Mouse (Mus musculus) left cerebral cortex, postnatal 10 days (tissue): ENCODE measurements around the gene Gm28044. TPM values are rescaled to one million over a fixed set of nuclear protein-coding genes. Genes with fewer than 3 reads are reported as not detected.
"Not testable (repeated sequence)": the region's sequence is repeated elsewhere in the genome, so short reads cannot be mapped to it uniquely, and the experiment has no call there.

Source experiments
- DNase-seq, 2 experiments: peaks; one replicate each; pipeline ENCODE4 v3.0.0; 2021 to 2022; ENCODE audit warnings: low spot score in 2 of 2, mixed read lengths in 1 of 2; ENCODE audit errors: extremely low spot score in 1 of 2
- intact Hi-C: fragments of 180-260 bp; cut with DNase I; formaldehyde crosslinking; loops from one replicate; pipeline ENCODE4 v1.15.1; 2025
- total RNA-seq, 2 experiments: library from RNA; stranded (reverse); gene quantifications; 2 replicates each; pipeline ENCODE4 v1.2.3; 2021

The Gm28044 gene
- total RNA-seq: not detected

DNA sequence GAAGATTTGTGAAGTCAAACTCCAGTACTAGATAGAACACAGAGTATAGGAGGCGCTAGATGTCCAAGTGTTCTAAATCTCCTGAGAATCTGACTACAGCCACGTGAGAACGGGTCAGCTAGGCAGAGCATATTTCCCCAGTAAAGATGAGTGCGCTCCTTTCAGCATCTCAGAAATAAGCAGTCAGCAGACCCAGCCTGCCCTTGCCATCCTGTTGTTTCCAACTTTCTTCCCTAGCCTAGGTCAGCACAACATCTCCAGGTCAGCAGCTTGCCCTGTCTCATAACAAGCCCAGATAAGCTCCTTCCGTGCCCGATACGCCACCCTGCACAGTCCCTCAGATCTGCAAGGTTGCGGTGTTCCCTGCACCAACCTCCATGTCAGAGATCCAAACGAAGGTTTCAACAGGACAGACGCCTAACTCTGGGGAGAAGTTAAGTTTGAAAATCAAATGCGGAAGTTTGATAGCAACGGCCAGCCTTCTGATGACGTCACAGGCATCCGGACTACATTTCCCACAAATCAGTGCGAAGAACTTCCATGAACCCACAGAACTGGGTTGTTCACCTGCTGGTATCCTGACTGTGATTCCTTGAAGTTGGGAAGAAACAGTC, at the start of gene Gm28044, which contains the start of gene Zfp953:
Gm28044 (minus strand) TSS at position 406 of the 614 bp plus-strand sequence.
Zfp953 (minus strand) TSS at position 475 of the 614 bp plus-strand sequence.
- peak; percentile 89 for DNase-seq
- intact Hi-C loops: no loop called here

DNA sequence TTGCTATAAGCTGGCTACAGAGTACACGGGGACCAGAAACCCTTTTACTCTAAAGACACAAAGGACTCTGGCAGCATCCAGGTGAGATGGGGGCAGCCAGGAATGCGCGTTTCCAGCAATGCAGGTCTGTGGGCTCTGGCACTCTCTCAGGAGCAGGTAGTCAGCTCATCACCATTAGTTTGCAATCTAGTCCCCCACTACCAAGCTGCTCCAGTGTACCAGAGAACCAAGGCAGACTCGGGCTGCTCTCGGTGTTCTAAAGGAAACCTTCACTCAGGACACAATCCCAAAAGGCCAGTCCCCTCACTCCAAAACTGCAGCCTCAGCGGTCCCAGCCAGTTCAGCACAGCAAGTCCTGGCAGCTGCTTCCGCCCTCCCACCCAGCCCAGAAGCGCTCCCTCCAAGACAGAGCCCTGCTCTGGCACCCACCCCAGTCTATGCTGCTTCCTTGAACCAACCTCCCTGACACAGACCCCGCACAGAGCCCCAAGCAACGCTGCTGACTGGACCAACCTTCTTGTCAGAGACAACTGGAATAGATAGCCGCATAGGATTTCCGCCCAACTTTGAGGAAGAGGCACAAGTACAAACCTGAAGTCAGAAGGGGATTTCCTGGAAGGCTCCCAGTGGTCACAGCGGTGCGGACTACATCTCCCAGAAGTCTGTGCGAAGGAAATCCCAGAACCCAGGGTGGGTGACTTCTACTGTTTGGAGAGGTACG, 39.0 kb upstream of the Gm28044 start, which contains the start of gene Zfp429:
Zfp429 (minus strand) TSS at position 637 of the 721 bp plus-strand sequence.
- intact Hi-C loops: not testable (repeated sequence)

DNA sequence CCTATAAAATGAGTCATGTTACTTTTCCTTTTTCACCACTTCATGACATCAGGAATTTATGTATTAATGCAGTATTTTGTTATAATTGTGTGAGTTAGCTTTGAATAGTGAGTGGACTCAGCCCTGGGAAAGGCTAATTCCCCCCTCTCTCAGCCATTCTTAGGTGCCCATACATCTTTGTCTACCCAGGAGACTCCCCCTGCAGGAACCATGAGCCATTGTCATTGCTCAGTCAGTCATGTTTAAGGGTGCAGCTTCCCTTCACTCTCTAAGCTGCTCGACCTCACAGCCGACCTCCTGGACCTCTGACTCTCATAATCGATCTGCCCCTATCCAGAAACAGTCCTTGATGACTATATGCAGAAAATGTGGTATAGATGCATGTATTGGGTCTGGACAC, 15.9 kb upstream of the Gm28044 start:
- DNase-seq, intact Hi-C loops: not testable (repeated sequence)

More for the DNA sequence above, 39.0 kb upstream of the Gm28044 start, which contains the start of gene Zfp429:
- peak; percentile 62 to 81 for DNase-seq

DNA sequence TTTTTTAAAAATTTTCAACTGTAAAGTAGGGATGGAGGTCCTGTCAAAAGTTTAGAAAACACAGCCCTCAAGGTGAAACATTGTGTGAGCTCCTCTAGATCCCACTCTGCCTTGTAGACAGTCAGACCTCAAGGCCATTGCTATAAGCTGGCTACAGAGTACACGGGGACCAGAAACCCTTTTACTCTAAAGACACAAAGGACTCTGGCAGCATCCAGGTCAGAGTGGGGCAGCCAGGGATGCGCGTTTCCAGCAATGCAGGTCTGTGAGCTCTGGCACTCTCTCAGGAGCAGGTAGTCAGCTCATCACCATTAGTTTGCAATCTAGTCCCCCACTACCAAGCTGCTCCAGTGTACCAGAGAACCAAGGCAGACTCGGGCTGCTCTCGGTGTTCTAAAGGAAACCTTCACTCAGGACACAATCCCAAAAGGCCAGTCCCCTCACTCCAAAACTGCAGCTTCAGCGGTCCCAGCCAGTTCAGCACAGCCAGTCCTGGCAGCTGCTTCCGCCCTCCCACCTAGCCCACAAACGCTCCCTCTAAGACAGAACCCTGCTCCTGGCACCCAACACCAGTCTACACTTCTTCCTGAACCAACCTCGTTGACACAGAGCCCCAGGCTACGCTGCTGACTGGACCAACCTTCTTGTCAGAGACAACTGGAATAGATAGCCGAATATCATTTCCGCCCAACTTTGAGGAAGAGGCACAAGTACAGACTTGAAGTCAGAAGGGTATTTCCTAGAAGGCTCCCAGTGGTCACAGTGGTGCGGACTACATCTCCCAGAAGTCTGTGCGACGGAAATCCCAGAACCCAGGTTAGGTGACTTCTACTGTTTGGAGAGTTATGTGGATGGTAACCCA, 14.9 kb upstream of the Gm28044 start, which contains the start of the genes Gm28041 and Zfp456:
Gm28041 (minus strand) TSS at position 684 of the 862 bp plus-strand sequence.
Zfp456 (minus strand) TSS at position 761 of the 862 bp plus-strand sequence.
- intact Hi-C loops: loop anchor here (2.0 kb wide), 1 partner anchor 200 kb away; no protein-coding TSS in a partner anchor

DNA sequence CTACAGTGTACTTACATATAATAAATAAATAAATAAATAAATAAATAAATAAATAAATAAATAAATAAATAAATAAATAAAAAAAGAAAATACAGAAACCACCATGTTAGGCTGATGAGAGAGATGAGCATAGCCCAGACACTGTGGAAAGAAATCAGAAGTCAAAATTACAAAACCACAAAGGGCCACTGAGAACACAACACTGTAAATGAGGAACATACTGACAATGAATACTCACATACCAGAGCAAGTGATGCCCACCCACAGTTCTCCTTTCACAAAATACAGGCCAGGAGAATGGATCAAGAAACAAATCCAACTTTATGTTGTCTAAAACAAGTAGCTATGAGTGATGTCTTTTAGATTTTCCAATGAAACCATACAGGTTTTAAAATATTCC, 8.5 kb downstream of the Gm28044 start:
- intact Hi-C loops: no loop called here
- DNase-seq: no peak

More for the DNA sequence above, 14.9 kb upstream of the Gm28044 start, which contains the start of the genes Gm28041 and Zfp456:
- peak; percentile 51 to 53 for DNase-seq

DNA sequence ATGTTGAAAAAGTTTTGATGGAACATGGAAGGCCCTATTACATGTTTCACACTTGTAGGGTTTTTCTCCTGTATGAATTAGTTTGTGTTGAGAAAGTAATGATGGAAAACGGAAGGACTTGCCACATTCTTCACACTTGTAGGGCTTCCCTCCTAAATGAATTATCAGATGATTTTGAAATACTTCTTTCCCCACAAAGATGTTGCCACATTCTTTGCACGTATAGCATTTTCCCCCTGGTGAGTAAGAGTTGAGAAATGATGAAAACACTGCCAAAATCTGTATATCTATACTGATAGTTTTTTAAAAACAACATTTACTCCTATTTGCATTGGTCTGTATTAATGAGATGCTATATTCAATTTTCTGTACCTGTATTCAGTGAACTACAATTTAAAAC, 16.9 kb downstream of the Gm28044 start:
- intact Hi-C loops: no loop called here
- DNase-seq: no peak

DNA sequence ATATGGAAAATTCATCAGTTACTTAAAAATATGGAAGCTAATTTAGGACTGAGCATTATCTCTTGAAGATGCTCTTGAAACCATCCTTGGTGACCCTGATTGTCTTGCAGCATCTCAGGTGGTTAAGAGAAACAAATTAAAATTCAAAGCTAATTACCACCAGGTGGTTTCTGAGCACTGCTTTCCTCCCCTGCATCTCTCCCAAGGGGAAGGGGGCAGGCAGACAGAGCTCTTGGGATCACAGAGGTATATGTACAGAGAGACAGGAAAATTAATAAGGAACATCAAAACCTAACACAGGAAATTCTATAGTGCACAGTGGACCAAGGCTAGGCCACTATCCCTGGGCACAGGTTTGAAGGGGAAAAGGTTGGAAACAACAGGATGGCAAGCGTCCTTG, 27.5 kb downstream of the Gm28044 start:
- intact Hi-C loops: no loop called here
- no peak for DNase-seq

DNA sequence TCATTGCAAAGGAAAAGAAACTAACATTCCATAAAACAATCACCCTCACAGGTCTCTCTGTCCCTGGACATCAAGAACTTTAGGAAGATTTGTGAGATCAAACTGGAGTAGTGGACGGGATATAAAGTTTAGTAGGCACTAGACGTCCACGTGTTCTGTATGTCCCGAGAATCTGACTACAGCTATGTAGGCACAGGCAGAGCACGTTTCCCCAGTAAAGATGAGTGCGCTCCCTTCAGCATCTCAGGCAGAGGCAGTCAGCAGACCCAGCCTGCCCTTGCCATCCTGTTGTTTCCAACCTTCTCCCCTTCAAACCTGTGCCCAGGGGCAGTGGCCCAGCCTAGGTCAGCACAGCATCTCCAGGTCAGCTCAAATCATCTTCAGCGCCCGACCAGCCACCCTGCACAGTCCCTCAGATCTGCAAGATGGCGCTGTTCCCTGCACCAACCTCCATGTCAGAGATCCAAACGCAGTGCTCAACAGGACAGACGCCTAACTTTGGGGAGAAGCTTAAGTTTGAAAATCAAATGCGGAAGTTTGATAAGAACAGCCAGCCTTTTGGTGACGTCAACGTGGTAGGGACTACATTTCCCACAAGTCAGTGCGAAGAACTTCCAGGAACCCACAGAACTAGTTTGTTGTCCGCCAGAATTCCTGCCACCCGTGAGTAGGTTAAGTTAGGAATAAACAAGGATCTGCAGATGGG, 28.2 kb downstream of the Gm28044 start, which contains the start of gene Zfp595:
Zfp595 (minus strand) TSS at position 552 of the 706 bp plus-strand sequence.
- DNase-seq: peak; percentile 82 to 83
- intact Hi-C loops: no loop called here

DNA sequence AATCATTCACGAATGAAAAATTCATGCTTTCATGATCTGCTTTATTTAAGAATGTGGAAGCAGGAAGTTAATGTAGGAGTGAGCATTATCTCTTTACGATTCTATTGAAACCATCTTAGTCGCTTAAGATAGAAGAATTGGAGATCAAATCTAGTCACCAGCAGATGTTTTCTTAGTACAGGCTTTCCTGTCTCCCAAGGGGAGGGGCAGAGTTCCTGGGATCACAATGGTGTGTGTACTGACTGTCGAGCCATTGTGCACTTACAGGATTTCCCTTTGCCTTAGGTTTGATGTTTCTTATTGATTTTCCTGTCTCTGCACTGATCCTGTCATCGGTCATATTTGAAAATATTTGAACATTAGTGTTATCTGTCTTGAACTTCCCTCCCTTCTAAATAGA, 53.6 kb downstream of the Gm28044 start:
- DNase-seq: no peak
- intact Hi-C loops: no loop called here

DNA sequence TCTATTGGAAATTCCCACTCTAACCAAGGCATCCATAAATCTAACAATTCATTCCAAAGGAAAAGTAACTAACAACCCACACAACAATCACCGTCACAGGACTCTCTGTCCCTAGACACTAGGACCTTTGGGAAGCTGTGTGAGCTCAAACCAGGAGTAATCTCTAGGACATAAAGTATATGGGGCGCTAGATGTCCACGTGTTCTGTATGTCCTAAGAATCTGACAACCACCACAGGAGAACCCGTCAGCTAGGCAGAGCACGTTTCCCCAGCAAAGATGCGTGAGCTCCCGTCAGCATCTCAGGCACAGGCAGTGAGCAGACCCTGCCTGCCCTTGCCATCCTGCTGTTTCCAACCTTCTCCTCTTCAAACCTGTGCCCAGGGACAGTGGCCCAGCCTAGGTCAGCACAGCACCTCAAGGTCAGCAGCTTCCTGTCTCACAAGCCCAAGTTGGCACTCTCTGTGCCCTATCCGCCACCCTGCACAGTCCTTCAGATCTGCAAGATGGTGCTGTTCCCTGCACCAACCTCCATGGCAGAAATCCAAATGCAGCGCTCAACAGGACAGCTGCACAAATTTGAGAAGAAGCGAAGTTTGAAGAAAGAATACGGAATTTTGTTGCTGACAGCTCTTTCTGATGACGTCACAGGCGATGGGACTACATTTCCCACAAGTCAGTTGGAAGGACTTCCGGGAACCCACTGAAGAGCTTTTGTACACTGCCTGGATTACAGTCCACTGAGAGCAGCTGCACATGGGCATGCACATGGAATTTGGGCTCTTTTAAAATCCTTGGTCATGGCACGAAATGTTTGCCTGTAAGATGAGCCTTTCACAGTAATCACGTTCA, 54.3 kb downstream of the Gm28044 start, which contains the start of gene Zfp457:
Zfp457 (minus strand) TSS at position 664 of the 851 bp plus-strand sequence.
- intact Hi-C loops: no loop called here
- peak; percentile 89 to 92 for DNase-seq

DNA sequence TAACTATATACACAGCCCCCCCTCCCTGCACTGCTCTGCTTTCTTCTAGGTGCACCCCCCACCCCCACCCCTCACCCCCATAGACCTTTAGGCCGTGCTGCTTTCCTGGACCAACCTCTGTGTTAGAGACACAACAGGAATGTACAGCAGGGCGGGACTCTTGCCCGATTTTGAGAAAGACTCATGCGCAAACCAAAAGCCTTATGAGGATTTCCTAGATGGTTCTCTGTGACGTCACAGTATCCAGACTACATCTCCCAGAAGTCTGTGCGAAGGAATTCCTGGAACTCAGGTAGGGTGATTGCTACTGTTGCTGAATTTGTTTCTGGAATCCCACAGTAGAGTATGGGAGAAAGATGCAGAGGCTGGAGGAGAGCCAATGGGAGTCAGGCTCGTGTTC, 82.0 kb downstream of the Gm28044 start, which contains the start of gene Zfp458:
Zfp458 (minus strand) TSS at position 153 of the 400 bp plus-strand sequence.
- peak in 1 of 2 experiments; percentile 21 for DNase-seq
- intact Hi-C loops: no loop called here

DNA sequence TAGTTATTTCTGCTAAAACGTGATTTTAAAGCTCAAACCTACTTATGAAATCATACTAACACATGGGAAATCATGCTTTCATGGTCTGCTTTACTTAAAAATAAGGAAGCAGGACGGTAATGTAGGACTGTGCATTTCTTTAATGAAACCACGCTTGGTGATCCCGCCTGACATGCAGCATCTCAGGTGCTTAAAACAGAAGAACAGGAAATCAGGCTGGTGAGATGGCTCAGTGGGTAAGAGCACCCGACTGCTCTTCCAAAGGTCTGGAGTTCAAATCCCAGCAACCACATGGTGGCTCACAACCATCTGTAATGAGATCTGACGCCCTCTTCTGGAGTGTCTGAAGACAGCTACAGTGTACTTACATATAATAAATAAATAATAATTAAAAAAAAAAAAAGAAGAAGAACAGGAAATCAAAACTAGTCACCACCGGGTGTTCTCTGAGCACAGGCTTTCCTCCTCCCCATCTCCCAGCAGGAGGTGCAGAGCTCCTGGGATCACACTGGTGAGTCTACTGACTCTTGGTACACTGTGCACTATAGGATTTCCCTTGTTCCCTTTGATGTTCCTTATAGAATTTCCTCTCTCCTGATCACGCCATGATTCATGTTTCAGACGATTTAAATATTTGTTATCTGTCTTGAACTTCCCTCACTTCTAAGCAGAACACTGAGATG, 90.8 kb downstream of the Gm28044 start:
- intact Hi-C loops, DNase-seq: not testable (repeated sequence)

DNA sequence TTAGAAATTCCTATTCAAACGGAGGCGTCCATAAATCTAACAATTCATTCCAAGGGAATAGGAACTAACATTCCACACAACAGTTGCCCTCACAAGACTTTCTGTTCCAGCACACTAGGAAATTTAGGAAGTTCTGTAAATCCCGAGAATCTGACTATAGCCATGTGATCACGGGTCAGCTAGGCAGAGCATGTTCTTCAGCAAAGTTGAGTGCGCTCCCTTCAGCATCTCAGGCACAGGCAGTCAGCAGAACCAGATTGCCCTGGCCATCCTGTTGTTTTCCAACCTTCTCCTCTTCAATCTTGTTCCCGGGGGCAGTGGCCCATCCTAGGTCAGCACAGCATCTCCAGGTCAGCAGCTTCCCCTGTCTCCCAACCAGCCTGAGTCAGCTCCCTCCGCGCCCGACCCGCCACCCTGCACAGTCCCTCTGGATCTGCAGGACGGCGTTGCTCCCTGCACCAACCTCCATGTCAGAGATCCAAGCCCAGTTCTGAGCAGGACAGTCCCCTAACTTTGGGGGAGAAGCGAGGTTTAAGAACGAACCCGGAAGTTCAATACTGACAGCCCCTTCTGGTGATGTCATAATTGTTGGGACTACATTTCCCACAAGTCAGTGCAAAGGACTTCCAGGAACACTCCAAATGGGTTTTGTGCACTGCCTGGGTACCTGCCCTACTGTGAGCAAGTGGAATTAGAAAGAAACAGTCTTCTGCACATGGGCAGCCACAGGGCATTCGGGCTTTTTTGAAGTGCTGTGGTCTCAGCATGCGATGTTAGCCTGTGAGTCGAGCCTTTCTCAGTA, 91.6 kb downstream of the Gm28044 start:
- peak; percentile 56 to 85 for DNase-seq
- intact Hi-C loops: no loop called here
